Mouse (Mus musculus): ENCODE data around the gene Ttc39b. TPM values are rescaled to one million over a fixed set of nuclear protein-coding genes. Genes with fewer than 3 reads are reported as not detected.

The Ttc39b gene
- polyA plus RNA-seq, 1 experiment, result 7.1 TPM

DNA sequence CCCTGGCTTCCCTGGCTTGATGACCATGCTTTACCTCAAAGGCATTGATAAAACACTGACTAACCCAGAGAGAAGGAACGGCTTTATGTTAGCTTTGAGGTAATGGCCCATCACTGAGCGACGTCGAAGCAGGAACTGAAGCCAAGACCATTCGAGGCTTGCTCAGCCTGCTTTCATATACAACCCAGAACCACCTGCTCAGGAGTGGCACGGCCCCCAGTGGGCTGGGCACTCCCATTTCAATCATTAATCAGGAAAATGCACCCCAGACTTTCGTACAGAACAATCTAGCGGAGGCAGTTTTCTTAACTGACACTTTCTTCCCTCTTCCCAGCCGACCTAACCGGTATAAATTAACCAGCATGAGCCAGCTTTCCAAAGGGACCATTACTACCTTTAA lies 13.1 kb downstream of the Ttc39b start:
- TF ChIP-seq POLR2A (IDR thresholded peaks at IDR 0.05; ENCODE audit: borderline replicate concordance, extremely low read depth, low read depth, low read length), result no peak
- TF ChIP-seq CTCF (IDR thresholded peaks at IDR 0.05; ENCODE audit: insufficient read depth, low read length), result no peak
- no peak for DNase-seq
- Histone ChIP-seq H3K4me3 (replicated peaks; ENCODE audit: extremely low read depth, low read depth, low read length) (no peak overlapping the region), H3K4me1 (ENCODE audit: control insufficient read depth, insufficient read depth, low read length) (peaks cover 25% of the 10 kb centered on the region)
- WGBS, result 77% methylated on average over 10 of the region's 10 CpGs

DNA sequence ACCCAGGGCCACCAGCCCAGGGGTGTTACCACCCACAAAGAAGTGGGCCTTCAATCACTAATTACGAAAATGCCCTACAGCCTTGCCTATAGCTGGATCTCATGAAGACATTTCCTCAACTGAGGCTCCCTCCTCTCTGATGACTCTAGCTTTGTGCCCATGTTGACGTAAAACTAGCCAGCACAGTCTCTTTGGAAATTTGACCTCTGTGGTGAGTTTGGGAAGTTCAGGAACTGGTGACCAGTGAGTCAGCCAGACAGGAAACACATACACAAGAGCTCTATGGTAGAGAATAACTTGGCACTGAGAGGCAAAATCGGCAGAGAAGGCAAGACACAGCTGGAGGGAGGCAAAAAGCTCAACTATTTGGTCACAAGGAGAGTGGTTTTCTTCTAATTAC lies 15.1 kb downstream of the Ttc39b start:
- WGBS, result 31% methylated on average over 3 of the region's 3 CpGs
- no peak for TF ChIP-seq CTCF (IDR thresholded peaks at IDR 0.05; ENCODE audit: insufficient read depth, low read length)
- TF ChIP-seq POLR2A (IDR thresholded peaks at IDR 0.05; ENCODE audit: borderline replicate concordance, extremely low read depth, low read depth, low read length), result no peak
- no peak for DNase-seq
- H3K4me3 ChIP-seq (replicated peaks; ENCODE audit: extremely low read depth, low read depth, low read length), result no peak overlapping the region
- H3K4me1 ChIP-seq (ENCODE audit: control insufficient read depth, insufficient read depth, low read length), result peaks cover 20% of the 10 kb centered on the region

DNA sequence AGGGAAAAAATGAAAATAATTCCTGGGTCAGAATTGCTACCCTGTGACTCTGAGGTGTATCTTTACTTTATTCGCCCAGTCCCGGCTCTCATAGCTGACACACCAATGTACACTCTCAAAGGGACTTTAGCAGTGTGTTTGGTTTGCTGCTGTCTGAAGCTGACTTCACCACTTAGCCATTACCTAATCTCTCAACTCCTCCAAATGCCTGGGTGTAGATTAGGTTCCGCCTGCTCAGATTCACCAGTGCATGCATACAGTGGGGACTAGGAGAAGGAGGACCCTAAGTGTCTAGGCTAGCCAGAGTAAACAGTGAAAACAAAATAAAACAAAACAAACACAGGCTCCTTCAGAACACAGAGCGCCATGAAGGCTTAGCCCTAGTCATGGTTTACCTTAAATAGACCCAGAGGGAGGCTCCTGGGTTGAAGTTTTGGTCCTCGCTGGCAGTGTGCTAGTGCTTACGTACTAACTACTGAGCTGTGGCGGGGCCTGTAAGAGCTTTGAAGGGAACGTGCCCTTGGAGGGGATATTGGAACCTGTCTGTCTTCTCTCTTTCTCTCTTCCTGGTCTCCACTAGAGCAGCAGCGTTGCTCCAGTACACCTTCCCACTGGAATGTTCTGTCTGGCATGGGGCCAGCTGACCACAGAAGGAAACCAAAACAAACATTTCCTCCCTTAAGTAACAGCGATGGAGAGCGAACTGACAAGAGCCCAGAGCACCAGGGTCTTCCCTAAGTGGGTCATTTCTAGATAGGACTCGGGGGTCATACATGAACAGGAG lies 16.2 kb downstream of the Ttc39b start:
- no peak for TF ChIP-seq CTCF (IDR thresholded peaks at IDR 0.05; ENCODE audit: insufficient read depth, low read length)
- no peak for TF ChIP-seq POLR2A (IDR thresholded peaks at IDR 0.05; ENCODE audit: borderline replicate concordance, extremely low read depth, low read depth, low read length)
- Histone ChIP-seq H3K4me3 (replicated peaks; ENCODE audit: extremely low read depth, low read depth, low read length) (peak overlapping the region; percentile 4), H3K4me1 (ENCODE audit: control insufficient read depth, insufficient read depth, low read length) (peaks cover 24% of the 10 kb centered on the region)
- WGBS, result 45% methylated on average over 12 of the region's 12 CpGs
- peak; percentile 65 for DNase-seq

DNA sequence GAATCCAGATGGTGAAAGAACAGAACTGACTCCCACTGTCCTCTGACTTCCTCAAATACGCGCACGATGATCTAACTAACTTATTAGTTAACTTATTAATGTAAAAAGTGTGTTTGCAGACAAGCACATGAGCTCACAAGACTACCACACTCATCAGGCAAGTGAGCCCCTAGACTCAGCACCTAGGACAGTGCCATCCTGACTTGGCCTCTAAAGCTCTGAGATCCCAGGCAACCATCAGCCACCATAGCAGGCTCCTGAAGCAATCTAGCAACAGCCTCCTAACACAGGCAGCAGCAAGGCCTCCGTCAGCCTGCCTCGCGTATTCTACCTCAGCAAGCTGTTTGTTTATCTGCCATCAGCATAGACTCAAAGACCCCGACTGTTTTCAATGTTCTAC lies 17.2 kb downstream of the Ttc39b start:
- TF ChIP-seq POLR2A (IDR thresholded peaks at IDR 0.05; ENCODE audit: borderline replicate concordance, extremely low read depth, low read depth, low read length), result no peak
- no peak for TF ChIP-seq CTCF (IDR thresholded peaks at IDR 0.05; ENCODE audit: insufficient read depth, low read length)
- WGBS, result 74% methylated on average over 7 of the region's 7 CpGs
- peaks cover 24% of the 10 kb centered on the region for H3K4me1 ChIP-seq (ENCODE audit: control insufficient read depth, insufficient read depth, low read length)
- DNase-seq, result no peak
- H3K4me3 ChIP-seq (replicated peaks; ENCODE audit: extremely low read depth, low read depth, low read length), result no peak overlapping the region

DNA sequence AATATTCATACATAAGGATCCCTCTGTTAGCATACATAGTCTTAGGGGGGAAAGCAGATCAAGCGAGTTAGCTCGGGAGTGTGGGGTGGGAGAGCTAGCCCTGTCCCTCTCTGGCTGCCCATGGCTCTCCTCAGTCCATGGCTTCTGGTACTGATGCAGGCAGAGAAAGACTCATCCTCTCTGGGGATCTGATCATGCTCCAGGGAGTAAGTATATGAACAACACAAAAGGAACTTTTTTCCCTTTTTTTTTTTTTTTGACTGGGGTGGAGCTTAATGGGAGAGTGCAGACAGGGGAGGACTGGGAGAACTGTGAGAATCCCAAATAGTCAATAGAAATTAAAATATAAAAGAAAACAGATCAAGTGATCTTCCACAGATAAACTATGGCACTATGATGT lies 19.0 kb downstream of the Ttc39b start:
- 89% methylated on average over 2 of the region's 2 CpGs for WGBS
- no peak for DNase-seq
- no peak overlapping the region for H3K4me3 ChIP-seq (replicated peaks; ENCODE audit: extremely low read depth, low read depth, low read length)
- TF ChIP-seq CTCF (IDR thresholded peaks at IDR 0.05; ENCODE audit: insufficient read depth, low read length), result no peak
- no peak for TF ChIP-seq POLR2A (IDR thresholded peaks at IDR 0.05; ENCODE audit: borderline replicate concordance, extremely low read depth, low read depth, low read length)
- peaks cover 24% of the 10 kb centered on the region for H3K4me1 ChIP-seq (ENCODE audit: control insufficient read depth, insufficient read depth, low read length)

DNA sequence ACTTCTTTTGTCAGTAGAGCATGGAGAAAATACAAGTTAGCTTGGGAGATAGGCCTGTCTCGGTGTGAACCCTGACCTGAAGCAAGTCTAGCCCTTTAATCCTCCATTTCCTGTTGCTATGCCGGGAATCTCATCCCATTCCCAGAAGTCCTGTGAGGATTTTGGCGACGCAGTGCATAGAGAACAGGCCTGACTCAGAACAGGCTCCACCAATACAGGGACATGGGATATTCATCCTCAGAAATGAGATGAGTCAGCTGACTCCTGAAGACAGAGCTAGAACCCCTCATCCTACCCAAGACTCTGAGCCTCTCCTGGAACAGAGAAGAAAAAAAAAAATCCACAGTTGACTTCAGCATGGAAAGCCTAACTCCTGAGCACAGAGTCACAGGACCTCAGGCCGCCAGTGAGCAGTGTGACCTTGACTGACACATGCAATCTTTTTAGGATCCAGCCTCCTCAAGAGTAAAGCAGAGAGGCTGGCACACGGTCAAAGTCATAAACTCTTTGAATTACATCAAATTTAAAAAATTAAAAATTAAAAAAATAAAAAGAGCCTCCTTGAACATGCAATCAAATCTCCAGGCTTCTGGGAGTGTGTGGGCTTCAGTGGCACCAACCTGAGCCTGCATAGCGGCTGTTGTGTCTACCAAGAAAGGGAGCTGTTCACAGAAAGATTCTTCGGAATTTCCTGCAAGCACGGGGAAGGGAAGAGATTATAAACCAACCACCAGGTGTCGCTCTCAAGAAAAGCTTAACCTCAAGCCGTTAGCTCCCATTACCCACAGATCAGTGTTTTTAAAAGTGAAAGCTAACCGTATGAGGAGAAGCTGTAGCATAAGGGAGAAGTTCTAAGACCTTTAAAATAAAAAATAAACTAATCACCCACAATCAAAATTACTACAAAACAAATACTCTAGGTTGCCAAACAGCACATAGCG lies 20.9 kb downstream of the Ttc39b start:
- 29% methylated on average over 13 of the region's 13 CpGs for WGBS
- H3K4me1 ChIP-seq (ENCODE audit: control insufficient read depth, insufficient read depth, low read length), result peaks cover 12% of the 10 kb centered on the region
- H3K4me3 ChIP-seq (replicated peaks; ENCODE audit: extremely low read depth, low read depth, low read length), result peak overlapping the region; percentile 41
- TF ChIP-seq CTCF (IDR thresholded peaks at IDR 0.05; ENCODE audit: insufficient read depth, low read length) (peak; percentile 28), POLR2A (IDR thresholded peaks at IDR 0.05; ENCODE audit: borderline replicate concordance, extremely low read depth, low read depth, low read length) (no peak)
- DNase-seq, result no peak

DNA sequence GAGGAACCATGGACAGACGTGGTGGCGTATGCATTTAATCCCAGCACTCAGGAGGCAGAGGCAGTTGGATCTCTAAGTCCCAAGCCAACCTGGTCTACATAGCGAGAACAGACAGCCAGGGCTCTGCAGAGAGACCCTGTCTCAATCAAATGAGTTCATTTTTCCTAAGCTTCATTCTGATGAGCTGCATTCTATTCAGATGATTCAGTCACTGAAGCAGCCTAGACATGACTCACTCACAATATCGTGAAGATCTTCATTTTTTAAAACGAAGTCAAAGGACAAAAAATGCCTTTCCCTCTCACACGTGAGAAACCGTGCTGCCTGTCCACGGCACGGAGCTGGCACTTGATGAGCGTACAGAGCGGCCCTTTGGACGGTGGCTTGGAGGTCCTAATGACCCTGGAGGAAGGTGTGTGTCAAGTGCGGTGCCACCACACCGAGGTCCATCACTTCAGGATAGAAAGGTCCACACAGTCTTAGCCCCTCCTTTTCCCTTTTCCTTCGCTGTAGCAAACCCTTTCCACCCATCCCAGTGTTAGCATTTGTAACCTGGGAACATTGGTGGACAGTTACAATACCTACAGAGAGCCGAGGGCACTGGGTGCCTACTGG lies 21.8 kb downstream of the Ttc39b start:
- WGBS, result 86% methylated on average over 16 of the region's 16 CpGs
- DNase-seq, result no peak
- TF ChIP-seq CTCF (IDR thresholded peaks at IDR 0.05; ENCODE audit: insufficient read depth, low read length), result no peak
- TF ChIP-seq POLR2A (IDR thresholded peaks at IDR 0.05; ENCODE audit: borderline replicate concordance, extremely low read depth, low read depth, low read length), result no peak
- peaks cover 8% of the 10 kb centered on the region for H3K4me1 ChIP-seq (ENCODE audit: control insufficient read depth, insufficient read depth, low read length)
- no peak overlapping the region for H3K4me3 ChIP-seq (replicated peaks; ENCODE audit: extremely low read depth, low read depth, low read length)

DNA sequence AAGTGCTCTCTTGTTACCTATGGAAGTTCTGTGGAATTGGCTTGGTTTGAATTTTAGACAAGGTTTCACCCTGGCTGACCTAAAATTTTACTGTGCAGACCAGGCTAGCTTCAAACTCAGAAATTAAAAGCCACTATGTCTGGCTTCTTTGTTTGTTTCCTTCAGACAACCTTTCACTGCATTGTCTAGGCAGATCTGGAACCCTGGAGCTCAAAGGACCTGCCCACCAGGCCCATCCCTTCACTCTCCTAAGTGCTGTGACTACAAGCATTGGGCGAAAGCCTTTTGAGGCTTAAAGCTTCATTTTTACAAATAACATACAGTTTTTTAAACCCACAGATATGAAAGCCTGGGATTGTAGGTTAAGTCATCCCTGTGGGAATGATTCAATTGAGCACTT lies 22.3 kb downstream of the Ttc39b start:
- H3K4me1 ChIP-seq (ENCODE audit: control insufficient read depth, insufficient read depth, low read length), result peaks cover 8% of the 10 kb centered on the region
- DNase-seq, result no peak
- no peak for TF ChIP-seq POLR2A (IDR thresholded peaks at IDR 0.05; ENCODE audit: borderline replicate concordance, extremely low read depth, low read depth, low read length)
- 91% methylated on average over 1 of the region's 1 CpGs for WGBS
- no peak overlapping the region for H3K4me3 ChIP-seq (replicated peaks; ENCODE audit: extremely low read depth, low read depth, low read length)

DNA sequence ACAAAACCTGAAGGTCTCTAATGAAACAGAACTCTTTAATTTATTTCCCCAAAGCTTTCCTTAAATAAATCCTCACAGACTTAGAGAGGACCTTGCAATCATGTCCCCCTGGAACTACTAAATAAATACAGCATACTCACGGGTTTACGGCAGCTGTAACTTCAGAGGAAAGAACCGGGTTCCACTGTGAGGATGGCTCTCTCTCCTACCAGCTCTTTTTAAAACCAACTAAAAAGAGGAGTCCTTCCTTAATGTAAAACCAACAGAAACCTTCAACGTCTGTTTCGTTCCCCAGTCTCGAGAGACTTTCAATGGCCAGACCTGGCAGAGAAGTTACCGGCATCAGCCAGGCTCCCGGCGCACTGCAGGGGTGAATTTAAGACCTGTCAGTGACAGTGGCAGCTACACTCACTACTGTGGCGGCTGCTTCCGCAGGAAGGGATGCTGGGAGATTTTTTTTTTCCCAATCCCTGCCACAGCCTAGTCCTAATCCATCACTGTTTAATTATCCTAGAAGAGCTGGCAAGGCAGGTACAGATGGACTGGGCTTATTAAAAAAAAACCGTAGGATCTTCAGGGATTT lies 39.2 kb downstream of the Ttc39b start:
- TF ChIP-seq CTCF (IDR thresholded peaks at IDR 0.05; ENCODE audit: insufficient read depth, low read length), result no peak
- TF ChIP-seq POLR2A (IDR thresholded peaks at IDR 0.05; ENCODE audit: borderline replicate concordance, extremely low read depth, low read depth, low read length), result no peak
- H3K4me1 ChIP-seq (ENCODE audit: control insufficient read depth, insufficient read depth, low read length), result peaks cover 5% of the 10 kb centered on the region; the same call in 1 of the 2 replicates
- WGBS, result 9% methylated on average over 12 of the region's 12 CpGs
- H3K4me3 ChIP-seq (replicated peaks; ENCODE audit: extremely low read depth, low read depth, low read length), result no peak overlapping the region
- no peak for DNase-seq

Data from lung, adult 2 months (tissue).